Mouse (Mus musculus) frontal cortex, postnatal 14 days (tissue): ENCODE data around the gene Tmem59l.

Source experiments
- DNase-seq, 2 experiments: peaks; one replicate each; pipeline ENCODE4 v3.0.0; 2022; ENCODE audit warnings: low spot score in 2 of 2

The Tmem59l gene

DNA sequence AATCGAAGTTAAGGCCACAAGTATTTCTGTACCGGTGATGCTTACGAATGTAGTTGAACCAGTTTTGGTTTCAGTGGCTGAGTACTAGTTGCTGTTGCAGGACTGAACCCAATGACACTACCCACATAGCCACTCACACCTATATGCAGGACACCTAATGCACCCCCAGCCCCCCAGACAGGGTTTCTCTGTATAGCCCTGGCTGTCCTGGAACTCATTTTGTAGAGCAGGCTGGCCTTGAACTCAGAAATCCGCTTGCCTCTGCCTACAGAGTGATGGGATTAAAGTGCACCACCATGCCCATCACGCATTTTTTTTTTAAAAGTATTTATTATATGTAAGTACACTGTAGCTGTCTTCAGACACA is 19.9 kb upstream of the Tmem59l start:
- no peak for DNase-seq

DNA sequence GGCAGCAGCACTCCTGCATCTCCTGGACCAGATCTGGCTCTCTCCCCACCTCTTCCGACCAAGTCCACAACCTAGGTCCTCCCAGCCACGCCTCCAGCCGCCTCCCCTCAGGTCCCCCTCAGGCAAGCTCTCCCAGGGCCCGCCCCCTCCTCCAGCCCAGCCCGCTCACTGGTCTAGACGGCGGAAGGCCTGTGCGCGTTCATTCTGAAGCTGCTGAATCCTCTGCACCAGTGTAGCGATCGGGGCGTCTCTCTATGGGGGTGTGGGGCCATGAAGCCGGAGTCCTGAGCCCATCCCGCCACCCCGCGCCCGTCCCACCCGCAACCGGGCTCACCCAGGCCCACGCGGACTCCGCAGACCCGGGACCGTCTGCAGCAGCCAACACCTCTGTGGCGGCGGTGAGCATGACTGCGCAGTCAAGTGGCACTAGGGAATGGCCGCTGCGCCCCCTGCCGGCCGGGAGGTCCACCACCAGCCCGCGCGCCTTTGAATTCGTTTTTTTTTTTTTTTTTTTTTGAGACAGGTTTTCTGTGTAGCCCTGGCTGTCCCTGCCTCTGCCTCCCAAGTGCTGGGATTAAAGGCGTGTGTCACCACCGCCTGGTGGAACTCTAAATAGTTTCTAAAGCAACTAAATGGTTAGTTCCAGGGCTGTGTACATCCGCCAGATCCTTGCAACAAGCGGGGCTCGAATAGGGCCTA is 19.3 kb upstream of the Tmem59l start, which contains the start of gene Rex1bd:
TSS of gene Rex1bd (minus strand) at position 425 of the 699 bp plus-strand sequence.
- DNase-seq = peak; percentile 84 to 87

DNA sequence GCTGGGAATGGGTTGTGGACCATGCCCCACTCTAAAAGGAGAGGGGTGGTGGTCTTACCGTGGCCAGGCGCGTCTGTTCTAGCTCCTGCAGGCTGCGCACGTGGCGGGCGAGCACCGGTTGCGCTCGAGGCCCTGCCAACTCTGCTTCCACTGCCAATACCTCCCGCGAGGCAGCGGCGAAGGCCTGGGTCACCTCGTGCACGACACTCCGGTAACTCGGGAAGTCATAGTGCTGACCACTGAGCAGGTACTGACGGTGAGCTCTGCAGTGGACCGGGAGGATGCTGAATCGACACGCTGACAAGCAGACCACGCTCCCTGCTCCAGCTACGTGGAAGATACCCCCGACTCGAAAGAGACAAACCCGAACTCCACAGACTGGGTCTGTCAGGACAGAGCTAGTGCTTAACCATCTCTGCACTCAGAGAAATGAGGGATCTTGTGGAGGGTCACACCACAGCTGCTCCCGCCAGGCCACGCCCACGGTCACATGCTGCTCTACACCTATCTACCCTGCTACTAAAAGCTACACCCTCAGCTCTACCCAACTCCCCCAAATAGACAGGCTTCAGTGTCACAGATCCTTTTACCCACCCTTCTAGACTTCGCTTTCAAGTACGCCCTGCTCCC is 18.7 kb upstream of the Tmem59l start:
- DNase-seq = no peak

DNA sequence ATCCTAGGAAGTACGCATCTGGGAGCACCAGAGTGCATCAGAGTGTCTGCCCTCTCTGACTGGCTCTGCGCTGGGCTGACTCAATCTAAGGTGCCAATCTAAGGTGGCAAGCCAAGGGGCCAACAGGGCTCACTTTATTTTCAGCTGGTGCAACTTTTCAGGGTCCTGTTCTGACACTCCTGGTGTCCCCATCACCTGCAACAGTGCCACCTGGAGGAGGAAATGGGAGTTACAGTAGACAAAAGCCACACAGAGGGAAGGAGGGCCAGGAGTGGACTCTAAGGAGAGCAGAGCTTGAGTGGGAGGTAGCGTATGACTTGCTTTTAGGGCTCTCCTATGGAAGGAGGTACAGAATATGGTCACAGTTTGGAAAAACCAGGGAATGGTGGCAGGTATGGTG is 17.7 kb upstream of the Tmem59l start:
- DNase-seq = peak in 1 of 2 experiments; percentile 74

DNA sequence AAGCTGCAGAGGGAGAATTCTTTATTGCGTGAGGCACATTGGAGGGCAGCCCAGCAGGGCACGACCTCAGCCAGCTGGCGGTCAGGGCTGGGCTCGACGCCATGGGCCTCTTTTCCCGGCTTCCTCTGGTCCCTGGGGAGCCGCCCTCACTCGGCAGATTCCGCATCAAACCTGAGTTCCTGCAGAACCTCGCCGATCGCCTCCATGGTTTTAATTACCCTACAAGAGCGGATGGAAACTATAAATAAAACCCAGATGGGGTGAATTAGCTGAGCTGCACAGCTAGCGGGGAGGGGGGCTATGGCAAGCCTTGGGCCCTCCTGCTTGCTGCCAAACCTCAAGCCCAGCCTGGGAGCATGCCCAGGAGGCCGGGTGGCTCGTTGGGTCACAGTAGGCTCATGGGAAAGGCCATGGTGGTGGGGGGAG is 17.1 kb upstream of the Tmem59l start:
- DNase-seq = peak in 1 of 2 experiments; percentile 45

DNA sequence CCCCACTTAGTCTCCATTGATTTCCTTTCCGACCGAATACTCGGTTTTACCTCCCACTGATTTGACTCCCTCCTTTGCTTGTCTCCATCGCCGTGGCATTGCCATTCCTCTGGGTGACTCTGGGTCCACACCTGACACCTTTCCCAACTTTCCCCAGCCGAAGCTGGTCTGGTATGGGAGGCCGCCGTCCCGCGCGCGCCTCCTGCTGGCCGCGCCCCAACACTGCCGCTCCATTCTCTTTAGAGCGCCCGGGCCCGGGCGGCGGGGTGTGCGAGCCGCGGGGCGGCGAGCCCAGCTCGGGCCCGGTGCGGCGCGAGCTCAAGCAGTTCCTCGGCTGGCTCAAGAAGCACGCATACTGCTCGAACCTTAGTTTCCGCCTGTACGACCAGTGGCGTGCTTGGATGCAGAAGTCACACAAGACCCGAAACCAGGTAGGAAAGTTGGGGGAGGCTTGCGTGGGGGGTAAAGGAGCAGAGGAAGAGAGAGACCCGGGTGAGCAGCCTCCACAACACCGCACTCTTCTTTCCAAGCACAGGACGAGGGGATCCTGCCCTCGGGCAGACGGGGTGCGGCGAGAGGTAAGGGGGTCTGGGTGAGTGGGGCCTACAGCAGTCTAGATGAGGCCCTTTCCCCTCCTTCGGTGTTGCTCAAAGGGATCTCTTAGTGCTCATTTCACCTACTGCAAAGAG is 16.0 kb upstream of the Tmem59l start:
- DNase-seq = no peak

DNA sequence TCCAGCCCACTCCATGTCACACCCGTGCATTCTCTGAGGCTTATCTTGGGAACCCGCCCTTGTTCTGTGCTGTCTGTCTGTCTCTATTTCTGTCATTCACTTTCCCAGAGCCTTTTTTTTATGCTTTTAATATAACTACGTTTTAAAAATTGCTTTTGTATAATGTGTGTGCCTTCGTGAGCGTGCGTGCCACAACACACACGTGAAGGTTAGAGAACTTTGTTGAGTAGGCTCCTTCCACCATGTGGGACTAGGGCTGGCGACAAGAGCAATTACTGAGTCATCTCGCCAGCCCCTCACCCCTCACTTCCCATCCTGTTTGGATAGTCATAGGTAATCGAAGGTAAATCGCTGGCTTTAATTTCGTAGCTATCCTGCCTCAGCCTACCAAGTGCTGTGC is 15.4 kb upstream of the Tmem59l start:
- no peak for DNase-seq

DNA sequence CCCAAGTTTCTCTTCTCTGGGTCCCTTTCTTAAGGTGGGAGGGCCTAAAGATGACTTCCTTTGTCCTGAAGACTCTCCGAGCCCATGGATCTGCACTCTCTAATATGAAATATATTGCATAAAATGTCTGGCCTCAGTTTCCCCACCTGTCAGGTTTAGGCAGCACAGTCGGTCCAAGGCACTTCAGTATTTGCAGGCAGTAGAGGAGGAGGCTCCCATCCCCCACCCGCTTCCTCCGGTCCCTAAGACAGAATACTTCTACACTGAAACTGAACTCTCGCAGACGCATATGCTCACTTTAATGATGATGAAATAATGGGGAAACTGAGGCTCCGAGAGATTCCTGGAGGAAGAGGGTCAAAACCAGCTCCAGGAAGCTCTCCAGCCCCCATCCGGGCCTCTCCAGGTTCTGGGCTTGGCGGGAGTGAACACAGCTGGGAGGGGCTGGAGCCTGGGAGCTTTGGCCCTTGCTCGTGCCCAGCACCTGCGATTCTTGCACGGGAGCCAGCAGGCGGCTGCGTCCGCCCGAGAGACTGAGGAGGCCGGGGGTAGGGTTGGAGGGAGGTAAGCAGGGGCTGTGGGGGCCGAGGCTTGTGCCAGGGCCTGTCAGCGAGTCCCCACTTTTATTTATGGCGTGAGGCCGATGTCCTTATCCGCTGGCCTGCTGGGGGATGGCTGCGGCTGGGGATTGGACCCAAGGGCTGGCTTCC is 14.8 kb upstream of the Tmem59l start:
- DNase-seq = no peak

DNA sequence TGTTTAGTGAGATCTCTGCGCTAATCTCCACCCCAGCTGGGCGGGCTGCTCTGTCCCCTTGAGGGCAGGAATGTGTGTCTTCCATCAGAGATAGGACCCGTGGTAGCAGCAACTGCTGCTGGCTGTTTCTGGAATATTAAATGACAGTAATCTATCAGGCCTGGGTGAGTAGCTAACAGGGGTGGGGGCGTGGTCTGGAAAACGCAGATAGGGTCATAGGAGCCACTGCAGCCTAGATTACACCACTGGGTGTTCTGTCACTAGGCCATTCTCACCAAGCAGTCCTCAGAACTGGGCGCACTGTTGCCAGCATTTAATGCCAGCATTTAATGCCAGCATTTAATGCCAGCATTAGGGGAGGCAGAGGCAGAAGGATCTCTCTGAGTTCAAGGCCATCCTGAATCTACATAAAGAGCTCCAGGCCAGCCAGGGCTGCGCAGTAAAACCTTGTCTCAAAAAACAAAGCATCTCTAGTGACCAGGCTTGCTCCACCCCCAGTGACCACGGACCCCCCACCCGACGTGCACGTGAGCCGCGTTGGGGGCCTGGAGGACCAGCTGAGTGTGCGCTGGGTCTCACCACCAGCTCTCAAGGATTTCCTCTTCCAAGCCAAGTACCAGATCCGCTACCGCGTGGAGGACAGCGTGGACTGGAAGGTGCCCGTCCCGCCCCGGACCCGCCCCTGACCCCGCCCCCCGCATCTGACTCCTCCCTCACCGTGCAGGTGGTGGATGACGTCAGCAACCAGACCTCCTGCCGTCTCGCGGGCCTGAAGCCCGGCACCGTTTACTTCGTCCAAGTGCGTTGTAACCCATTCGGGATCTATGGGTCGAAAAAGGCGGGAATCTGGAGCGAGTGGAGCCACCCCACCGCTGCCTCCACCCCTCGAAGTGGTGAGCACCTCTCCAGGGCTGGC is 13.5 kb upstream of the Tmem59l start:
- DNase-seq = no peak

DNA sequence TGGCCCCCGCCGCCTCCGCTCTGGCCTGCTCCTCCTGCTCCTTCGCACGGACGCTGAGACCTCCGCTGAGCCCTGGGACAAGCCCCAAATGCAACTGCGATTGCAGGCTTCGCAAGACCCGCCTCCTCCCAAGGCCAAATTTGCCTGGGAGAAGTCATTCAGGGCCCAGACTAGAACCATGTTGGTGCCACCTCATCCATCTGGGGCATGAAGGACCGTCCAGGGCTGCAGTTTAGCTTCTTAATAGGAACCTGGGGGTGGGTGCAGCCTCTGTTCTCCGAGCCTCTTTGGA is 8.6 kb upstream of the Tmem59l start:
- no peak for DNase-seq

DNA sequence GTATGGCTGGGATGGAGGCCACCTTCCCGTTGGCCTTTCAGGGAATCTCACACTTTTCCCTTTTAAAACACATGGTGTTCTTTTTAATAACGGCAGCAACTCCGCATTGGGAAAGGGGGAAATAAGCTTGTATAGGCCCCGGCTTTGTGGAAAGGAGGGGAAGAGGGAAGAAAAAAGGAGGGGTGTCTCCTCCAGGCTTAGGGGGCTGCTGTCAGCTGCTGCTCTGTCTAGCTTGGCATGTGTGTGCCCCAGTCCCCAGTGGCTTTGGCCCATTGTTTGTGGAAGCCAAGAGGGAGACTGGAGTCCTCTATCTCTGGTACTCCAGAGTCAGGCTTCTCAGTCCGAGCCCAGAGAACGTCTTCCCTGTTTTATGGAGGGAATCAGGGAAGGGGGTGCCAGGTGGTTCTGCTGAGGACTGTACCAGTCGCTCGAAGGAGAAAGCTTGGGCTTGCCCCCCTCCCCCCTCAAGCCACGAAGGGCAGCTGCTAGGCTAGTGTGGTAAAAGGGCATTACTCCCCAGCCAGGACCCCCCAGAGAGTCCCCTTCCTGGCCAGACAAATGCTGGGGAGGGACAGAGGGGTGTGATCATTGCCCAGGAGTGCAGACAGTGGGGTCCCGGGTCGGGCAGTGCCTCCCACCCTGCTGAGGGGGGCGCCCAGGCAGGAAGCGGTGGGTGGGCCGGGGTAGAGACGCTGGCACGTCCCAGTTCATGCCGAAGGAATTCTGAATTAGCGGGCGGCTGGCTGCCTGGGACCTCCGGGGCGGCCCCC is 8.0 kb upstream of the Tmem59l start:
- no peak for DNase-seq

DNA sequence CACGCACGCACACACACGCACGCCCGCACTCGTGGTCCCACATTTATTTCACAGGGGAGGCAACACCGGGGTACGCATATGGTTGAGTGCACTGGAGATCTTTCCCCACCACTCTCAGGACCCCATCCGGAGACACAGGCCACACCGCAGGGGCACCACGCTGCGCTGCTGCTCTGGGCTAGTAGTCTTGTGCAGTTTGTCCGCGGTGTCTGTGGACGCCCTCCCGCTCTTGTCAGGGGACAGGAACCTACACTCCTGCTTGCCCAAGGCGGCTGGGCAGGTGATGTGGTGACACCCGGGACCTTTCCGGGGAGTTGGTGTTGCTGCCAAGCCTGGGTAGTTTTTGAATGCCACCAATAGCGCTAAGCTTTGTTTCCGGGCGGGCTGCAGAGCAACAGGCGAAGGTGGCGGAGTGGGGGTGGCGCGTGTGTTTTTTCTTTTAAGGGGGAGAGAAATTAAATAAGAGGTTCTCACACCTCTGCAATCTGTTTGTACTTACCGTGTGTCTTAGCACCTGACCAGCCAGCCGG is 7.3 kb upstream of the Tmem59l start:
- DNase-seq = no peak

DNA sequence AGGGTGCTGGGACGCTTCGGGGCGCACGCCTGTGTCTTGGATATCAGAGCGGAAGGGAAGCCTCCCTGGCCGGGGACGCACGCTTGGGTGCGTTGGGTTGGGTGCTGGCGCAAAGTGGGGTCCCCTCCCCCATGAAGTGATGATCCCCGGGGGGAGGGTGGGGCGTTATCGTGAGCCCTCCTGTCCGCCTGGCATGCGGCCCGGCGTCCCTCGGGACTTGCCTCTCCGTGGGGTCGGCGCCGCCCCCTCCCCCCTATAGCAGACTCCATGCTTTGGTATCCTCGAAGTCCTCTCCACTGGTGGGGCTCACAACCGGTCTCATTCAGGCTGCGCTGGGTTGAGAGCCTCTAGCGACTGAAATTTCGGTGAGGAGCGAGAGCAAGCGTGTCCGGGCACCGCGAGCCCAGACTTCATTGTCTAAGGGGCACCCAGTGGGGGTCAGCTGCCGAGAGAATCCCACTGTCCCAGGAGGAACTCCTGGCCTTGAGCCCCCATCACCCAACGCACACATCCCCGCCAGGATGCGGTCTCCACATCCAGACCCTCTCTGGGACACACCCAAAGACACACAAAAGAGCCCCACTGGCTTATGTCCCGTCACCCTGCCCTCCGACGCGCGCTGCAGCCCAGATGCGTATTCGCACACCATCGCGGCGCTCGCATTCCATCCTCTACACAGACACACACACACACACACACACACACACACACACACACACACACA is 6.7 kb upstream of the Tmem59l start:
- DNase-seq = no peak

DNA sequence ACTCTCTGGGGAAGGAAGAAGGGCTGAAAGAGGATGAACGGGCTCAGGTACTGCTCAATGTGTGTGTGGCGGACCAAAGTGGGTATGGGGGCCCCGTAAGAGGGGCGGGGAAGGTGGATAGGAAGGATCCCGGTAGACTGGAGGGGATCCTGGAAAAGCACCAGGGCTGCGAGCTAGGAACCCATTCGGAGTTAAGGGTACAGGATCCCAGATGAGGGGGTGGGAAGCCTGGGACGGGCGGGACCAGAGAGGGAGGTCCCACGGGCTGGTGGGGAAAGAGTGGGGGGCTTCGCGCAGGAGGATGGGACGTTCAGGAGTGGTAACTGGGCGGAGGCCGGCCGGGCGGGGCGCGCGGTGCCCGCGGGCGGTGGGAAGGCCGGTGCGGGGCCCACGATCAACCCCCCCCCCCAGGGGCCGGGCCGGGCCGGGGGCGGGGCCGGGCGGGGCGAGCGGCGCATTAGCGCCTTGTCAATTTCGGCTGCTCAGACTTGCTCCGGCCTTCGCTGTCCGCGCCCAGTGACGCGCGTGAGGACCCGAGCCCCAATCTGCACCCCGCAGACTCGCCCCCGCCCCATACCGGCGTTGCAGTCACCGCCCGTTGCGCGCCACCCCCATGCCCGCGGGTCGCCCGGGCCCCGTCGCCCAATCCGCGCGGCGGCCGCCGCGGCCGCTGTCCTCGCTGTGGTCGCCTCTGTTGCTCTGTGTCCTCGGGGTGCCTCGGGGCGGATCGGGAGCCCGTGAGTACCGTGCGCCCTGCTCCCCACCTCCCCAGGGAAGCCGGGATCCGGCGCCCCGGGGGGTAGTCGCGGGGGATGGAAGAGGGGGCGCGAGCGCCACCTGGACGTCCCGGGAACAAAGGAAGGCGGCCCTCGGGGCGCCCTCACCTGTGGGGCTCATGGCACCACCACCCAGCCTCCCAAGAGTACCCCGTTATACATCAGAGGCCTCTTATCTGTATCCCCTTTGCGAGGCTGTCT is 5.8 kb upstream of the Tmem59l start, which contains the start of gene Crlf1:
TSS of gene Crlf1 (plus strand) at position 495 of the 977 bp plus-strand sequence.
- DNase-seq = no peak

DNA sequence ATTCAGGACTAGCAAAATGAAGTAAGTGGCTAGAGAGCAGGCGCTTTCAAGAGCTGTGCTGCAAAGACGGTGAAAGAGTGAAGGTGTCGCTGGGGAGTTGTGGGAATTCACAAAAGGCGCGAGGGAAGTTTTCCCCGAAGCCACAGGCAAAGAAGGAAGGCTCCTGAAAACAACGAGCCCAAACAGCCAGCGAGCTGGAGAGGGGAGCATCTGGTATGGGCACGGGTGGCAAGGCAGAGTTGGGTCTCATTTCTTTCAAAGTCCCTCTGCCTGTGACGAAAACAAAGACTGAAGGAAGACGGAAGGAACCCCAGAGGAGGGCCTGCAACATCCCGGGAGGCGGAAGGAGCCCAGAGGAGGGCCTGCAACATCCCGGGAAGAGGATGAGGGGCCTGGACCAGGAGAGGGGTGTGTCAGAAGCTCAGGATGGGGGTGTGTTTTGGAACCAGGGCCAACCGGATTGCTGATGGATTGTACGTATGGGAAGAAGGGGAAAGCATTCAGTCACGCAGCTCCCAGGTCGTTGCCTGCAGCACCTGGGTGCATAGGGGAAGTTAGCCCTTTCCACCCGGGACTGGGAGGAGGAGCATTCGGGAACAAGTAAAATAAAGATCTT is 3.8 kb upstream of the Tmem59l start:
- DNase-seq = no peak

DNA sequence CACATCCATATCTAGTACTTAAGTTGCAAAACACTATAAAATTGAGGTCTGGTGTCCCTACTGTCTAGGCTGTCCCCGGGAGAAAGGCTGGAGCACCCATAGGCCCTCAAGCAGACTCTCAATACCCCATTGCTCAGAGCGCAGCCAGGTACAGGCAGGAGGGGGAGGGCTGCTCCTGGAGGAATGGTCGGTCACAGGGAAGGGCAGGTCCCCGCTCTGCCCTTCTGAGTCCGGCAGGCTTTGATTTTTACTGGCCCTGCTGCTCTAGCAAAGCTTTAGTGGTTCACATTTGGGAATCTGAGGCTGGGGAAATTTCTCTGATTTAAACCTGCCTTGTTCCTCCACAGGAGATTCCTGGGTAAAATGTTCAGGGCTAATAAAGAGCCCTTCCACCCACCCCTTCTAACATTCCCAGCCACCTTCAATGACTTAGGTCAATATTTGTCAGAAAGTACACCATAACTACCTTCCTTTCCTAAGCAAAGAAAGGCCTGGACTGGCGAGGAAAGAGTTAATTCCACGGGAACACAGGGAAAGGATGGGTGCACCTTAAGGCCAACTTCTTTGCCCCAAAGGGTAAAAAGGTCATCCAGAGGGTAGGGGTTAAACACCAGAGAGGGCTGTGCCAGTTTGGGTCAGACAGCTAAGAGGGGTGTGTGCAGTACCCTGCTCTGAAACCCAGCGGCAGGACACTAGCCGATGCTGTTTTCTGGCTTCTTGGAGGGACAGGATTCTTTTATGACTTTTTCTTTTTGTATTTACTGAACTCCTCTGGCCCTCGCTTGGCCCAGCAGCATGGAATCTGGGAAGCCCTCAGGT is 3.1 kb upstream of the Tmem59l start:
- DNase-seq = no peak

DNA sequence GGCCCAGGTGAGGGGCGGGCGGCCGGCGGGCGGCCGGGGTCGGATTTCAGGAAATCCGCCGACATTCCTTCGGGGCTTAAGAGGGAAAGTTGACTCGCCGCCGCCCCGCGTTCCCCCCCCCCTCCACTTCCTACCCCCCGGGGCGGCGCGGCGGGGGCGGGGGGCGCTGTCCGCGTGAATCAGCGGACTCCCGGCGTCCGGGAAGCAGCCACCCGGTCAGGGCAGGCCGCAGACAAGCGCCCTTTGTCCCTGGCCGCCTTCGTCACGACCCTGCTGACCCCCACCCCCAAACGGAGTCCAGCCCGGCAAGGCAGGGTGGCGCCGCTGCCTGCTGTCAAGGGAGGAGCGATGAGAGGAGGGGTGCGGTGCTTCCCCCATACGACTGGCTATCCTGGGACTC is 2.4 kb upstream of the Tmem59l start:
- DNase-seq = no peak
